Mouse (Mus musculus) embryonic fibroblast, embryonic 13.5 days (primary cell): Measurements from ENCODE around the gene Fggy.

Experiments used
- CTCF ChIP-seq: IDR thresholded peaks from 2 replicates; pipeline ENCODE4 v1.5.1; 2011; ENCODE audit warnings: mild to moderate bottlenecking, control low read depth, low read length, moderate library complexity, borderline replicate concordance; ENCODE audit not compliant: insufficient read depth
- POLR2A ChIP-seq: IDR thresholded peaks from 2 replicates; pipeline ENCODE4 v1.6.1; 2011; ENCODE audit warnings: low read depth, mild to moderate bottlenecking, control low read depth, low read length, moderate library complexity

DNA sequence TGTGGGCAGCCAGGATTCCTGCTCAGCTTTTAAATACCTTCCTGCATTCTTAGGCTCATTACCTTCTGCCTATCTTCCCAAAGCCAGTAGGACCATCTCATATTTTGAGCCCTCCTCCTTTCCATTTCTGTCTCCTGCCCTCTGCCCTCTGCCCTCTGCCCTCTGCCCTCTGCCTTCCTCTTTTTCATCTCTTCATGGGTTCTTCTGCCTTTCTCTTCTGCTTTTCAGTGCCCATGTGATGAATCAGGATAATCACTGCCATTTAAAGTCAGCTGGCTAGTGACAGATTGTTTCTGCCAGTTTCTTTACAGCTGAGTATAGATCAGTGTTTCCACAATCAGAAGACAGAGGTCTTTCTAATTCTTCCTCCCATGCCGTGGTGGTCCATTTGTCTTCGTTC, 273.0 kb downstream of the Fggy start:
- no peak for TF ChIP-seq POLR2A
- no peak for TF ChIP-seq CTCF
